Mouse (Mus musculus): Measurements from ENCODE around the gene Pdia5. TPM values are rescaled to one million over a fixed set of nuclear protein-coding genes. Genes with fewer than 3 reads are reported as not detected.

Gene Pdia5
- total and polyA plus RNA-seq, 2 experiments from 2014 or later = 3.1 to 13.7 TPM

GRCm38 (mm10) chr16:35357449-35357848 is 133.2 kb downstream of the Pdia5 start:
- ATAC-seq (ENCODE audit: insufficient read depth, low read depth) (no peak), DNase-seq (ENCODE audit: low spot score) (no peak)
- Histone ChIP-seq H3K9ac (replicated peaks; ENCODE audit: low read depth, low read length) (no peak overlapping the region), H3K27ac (ENCODE audit: low read depth) (no peak overlapping the region), H3K4me2 (ENCODE audit: low read depth, low read length) (no peak overlapping the region), H3K9me3 (replicated peaks; ENCODE audit: control insufficient read depth, low read length) (no peaks in the 10 kb centered on the region), H3K4me3 (ENCODE audit: low read depth, low read length) (no peak overlapping the region), H3K27me3 (ENCODE audit: control insufficient read depth, insufficient read depth, low read length) (no peaks in the 10 kb centered on the region), H3K4me1 (ENCODE audit: control insufficient read depth, insufficient read depth) (no peaks in the 10 kb centered on the region), H3K36me3 (replicated peaks; ENCODE audit: control insufficient read depth, insufficient read depth, low read length) (peaks cover 25% of the 10 kb centered on the region)
- 72% methylated on average over 1 of the region's 1 CpGs for WGBS
- TF ChIP-seq CTCF (IDR thresholded peaks at IDR 0.05; ENCODE audit: low read depth) (no peak), EP300 (IDR thresholded peaks at IDR 0.05; ENCODE audit: low read depth) (no peak)

Small RNA genes lying within 50 kb of the gene (microRNA-seq; reads per million reads assigned to microRNA genes)
- gene Gm25548 = not detected

Other genes with a start within 250 kb of the Pdia5 start
- 12.7 and 32.3 TPM in 2 replicates for gene Sec22a, start 127.0 kb downstream of the Pdia5 start, total RNA-seq (2014; rRNA removed; ENCODE audit: low replicate concordance)
- 31.1 and 31.9 TPM in 2 replicates for gene Sec22a, start 127.0 kb downstream of the Pdia5 start, polyA plus RNA-seq (2015; fragmentation: Nextera tagmentation; extraction: Ambion mirVana)
- 0.31 and 4.8 TPM in 2 replicates for gene Sema5b, start 50.3 kb upstream of the Pdia5 start, total RNA-seq (2014; rRNA removed; ENCODE audit: low replicate concordance)
- 0.49 and 0.67 TPM in 2 replicates for gene Sema5b, start 50.3 kb upstream of the Pdia5 start, polyA plus RNA-seq (2015; fragmentation: Nextera tagmentation; extraction: Ambion mirVana)

Data from heart, postnatal 0 days (tissue).